Mouse (Mus musculus) midbrain, embryonic 11.5 days (tissue): ENCODE measurements around the gene Ffar3. TPM values are rescaled to one million over a fixed set of nuclear protein-coding genes. Genes with fewer than 3 reads are reported as not detected.

Experiments used
- ATAC-seq: fragments of 200-750 bp; cut with Nextera tagmentation; 2 replicates; pipeline ENCODE4 v1.8.0; 2017; ENCODE audit warnings: moderate TSS enrichment, moderate library complexity; ENCODE audit not compliant: low FRiP score
- DNase-seq: peaks from one replicate; pipeline ENCODE4 v3.0.0; 2015; ENCODE audit warnings: low spot score; ENCODE audit errors: missing footprints
- H3K27ac ChIP-seq: fragments of 300-500 bp; sonication (generic); 2 replicates; pipeline ENCODE4 v1.5.1; 2014; ENCODE audit warnings: low read depth, low read length
- H3K27me3 ChIP-seq: fragments of 300-500 bp; sonication (generic); 2 replicates; pipeline ENCODE4 v1.6.1; 2014; ENCODE audit warnings: mild to moderate bottlenecking, low read length, moderate library complexity, mixed read lengths; ENCODE audit not compliant: control insufficient read depth, insufficient read depth
- H3K36me3 ChIP-seq: fragments of 300-500 bp; sonication (generic); 2 replicates; pipeline ENCODE4 v1.6.1; 2014; ENCODE audit warnings: mild to moderate bottlenecking, low read length, moderate library complexity, mixed read lengths; ENCODE audit not compliant: control insufficient read depth, insufficient read depth
- H3K4me1 ChIP-seq: fragments of 300-500 bp; sonication (generic); 2 replicates; pipeline ENCODE4 v1.6.1; 2014; ENCODE audit warnings: low read length; ENCODE audit not compliant: control insufficient read depth, insufficient read depth
- H3K4me2 ChIP-seq: fragments of 300-500 bp; sonication (generic); 2 replicates; pipeline ENCODE4 v1.6.1; 2014; ENCODE audit warnings: mild to moderate bottlenecking, moderate library complexity
- H3K4me3 ChIP-seq: fragments of 300-500 bp; sonication (generic); 2 replicates; pipeline ENCODE4 v1.5.1; 2014; ENCODE audit warnings: low read depth, low read length
- H3K9ac ChIP-seq: fragments of 300-500 bp; sonication (generic); 2 replicates; pipeline ENCODE4 v1.6.1; 2014; ENCODE audit warnings: low read length
- H3K9me3 ChIP-seq: fragments of 300-500 bp; sonication (generic); 2 replicates; pipeline ENCODE4 v1.6.1; 2016; ENCODE audit warnings: low read length; ENCODE audit not compliant: control insufficient read depth
- WGBS: fragments of 180-500 bp; shearing (Covaris S2); extraction: QIAGEN DNeasy Blood & Tissue Kit; methylation state at CpG from one replicate; pipeline ENCODE4 v1.1.7; 2014; 5-methylcytosine and 5-hydroxymethylcytosine counted together
- polyA plus RNA-seq: library from polyadenylated mRNA; unstranded; fragments of >200 nt; fragmentation: Nextera tagmentation; extraction: Ambion mirVana; gene quantifications from 2 replicates; pipeline ENCODE4 v1.2.1, GENCODE M21; 2014

Gene Ffar3
- polyA plus RNA-seq, 1 experiment from 2014 or later, result not detected

DNA sequence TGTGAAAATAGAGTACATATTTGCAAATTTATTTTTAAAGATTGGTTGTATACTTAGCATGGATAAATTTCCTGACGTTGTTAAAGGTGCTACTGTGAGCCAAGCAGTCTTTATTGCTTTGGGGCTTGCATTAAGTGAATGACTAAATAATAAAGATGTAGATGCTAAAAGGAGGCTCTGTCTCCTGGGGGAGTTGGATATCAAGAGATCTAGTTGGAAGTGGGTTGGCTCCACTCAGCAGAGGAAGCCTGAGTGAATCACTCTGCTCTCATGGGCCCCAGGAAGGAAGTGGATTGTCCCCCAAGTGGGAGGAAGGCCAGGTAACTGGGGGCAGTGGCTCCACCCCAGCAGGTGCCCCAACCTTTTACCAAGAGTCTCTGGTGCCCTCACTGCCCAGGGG is 1.8 kb upstream of the Ffar3 start:
- H3K27ac ChIP-seq, result no peak overlapping the region
- no peaks in the 10 kb centered on the region for H3K4me1 ChIP-seq
- H3K27me3 ChIP-seq, result no peaks in the 10 kb centered on the region
- H3K36me3 ChIP-seq, result no peaks in the 10 kb centered on the region
- H3K4me3 ChIP-seq, result no peak overlapping the region
- ATAC-seq (no peak), DNase-seq (no peak)
- no peaks in the 10 kb centered on the region for H3K9me3 ChIP-seq
- 93% methylated on average over 1 of the region's 1 CpGs for WGBS
- H3K9ac ChIP-seq, result no peak overlapping the region
- H3K4me2 ChIP-seq, result no peak overlapping the region

DNA sequence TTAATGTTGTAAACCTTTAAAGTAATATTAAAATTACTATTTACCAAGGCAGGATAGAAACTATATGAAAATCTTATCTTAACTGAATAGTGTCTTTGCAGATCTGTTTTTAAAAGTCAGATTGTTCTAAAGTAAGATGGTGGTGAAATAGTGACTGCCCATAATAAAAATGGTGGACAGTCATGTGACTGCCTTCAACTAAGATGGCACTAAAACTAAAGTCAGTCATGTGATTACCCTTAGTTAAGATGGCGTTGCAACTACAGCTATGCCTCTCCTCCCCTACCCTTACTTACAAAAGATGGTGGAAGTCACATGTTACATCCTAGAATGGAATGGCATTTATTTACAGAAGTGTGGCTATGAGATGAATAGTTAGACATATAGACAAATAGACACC is 4.6 kb downstream of the Ffar3 start:
- Histone ChIP-seq H3K4me2 (no peak overlapping the region), H3K27ac (no peak overlapping the region), H3K36me3 (no peaks in the 10 kb centered on the region), H3K9me3 (no peaks in the 10 kb centered on the region), H3K9ac (no peak overlapping the region), H3K27me3 (no peaks in the 10 kb centered on the region), H3K4me3 (no peak overlapping the region), H3K4me1 (no peaks in the 10 kb centered on the region)
- DNase-seq (no peak), ATAC-seq (no peak)
- 80% methylated on average over 1 of the region's 1 CpGs for WGBS

DNA sequence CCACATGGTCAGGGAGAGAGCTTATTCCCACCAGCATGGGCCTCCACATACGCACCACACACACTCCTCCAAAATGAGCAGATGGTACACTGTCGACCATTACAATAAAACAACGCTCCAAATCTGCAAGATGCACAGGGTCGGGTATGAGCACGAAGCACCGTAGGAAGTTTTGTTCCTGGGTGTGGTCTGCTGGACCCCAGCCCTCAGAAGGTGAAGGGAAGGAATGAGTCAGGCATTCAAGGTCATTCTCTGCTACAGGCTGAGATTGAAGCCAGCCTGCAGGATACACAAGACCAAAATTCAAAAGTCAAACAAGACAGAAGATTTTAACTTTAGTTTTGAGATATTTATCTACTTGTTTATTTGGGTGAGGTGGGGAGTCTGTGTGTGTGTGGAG is 8.0 kb downstream of the Ffar3 start:
- Histone ChIP-seq H3K36me3 (no peaks in the 10 kb centered on the region), H3K27me3 (no peaks in the 10 kb centered on the region), H3K9me3 (no peaks in the 10 kb centered on the region), H3K27ac (no peak overlapping the region), H3K9ac (no peak overlapping the region), H3K4me1 (0 out of 2 replicates have a peak, but pooled peaks cover 2% of the 10 kb centered on the region), H3K4me2 (no peak overlapping the region), H3K4me3 (no peak overlapping the region)
- DNase-seq (no peak), ATAC-seq (no peak)
- WGBS, result 86% methylated on average over 6 of the region's 6 CpGs

DNA sequence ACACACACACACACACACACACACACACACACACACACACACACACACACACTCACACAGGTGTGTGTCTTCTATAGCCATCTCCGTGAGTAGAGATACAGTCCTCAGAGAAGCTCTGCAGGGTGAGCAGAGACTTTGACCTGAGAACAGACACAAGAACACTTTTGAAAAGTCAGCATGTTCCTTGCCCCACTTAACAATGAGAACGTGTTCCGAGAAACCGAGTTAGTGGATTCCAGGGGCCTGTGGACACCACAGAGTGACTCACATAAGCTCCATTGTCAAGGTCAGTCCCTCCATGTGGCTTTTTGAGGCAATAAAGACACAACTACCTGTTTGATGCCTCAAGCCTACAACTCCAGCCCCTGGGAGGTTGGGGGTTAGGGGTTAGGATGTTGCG is 8.6 kb downstream of the Ffar3 start:
- H3K9ac ChIP-seq, result no peak overlapping the region
- ATAC-seq (no peak), DNase-seq (no peak)
- no peak overlapping the region for H3K4me3 ChIP-seq
- no peak overlapping the region for H3K27ac ChIP-seq
- 86% methylated on average over 5 of the region's 5 CpGs for WGBS
- H3K36me3 ChIP-seq, result no peaks in the 10 kb centered on the region
- no peak overlapping the region for H3K4me2 ChIP-seq
- H3K9me3 ChIP-seq, result no peaks in the 10 kb centered on the region
- H3K27me3 ChIP-seq, result no peaks in the 10 kb centered on the region
- H3K4me1 ChIP-seq, result 0 out of 2 replicates have a peak, but pooled peaks cover 2% of the 10 kb centered on the region

DNA sequence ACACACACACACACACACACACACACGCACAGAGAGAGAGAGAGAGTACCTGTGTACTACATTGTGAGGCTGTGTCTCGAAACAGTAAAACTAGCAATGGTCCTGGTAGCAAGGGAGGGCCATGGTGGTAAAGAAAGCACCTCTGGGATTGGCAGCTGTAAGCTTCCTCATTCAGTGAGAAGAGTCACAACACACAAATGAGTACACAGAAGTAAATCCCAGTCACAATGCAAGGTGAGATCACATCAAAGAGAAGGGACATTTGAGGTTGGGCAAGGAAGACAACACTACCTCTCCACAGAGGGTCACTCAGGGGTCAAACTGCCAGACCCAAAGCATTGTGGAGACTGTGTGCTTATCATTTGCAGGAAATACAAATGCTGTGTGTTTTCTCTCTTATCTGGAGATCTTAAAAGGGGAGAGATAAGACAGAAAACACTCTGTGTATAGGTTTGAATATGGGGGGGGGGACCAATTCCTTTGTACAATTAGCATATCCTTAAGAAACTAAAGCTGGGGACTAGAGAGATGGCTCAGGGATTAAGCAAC is 9.4 kb downstream of the Ffar3 start:
- H3K4me3 ChIP-seq, result no peak overlapping the region
- 80% methylated on average over 2 of the region's 2 CpGs for WGBS

DNA sequence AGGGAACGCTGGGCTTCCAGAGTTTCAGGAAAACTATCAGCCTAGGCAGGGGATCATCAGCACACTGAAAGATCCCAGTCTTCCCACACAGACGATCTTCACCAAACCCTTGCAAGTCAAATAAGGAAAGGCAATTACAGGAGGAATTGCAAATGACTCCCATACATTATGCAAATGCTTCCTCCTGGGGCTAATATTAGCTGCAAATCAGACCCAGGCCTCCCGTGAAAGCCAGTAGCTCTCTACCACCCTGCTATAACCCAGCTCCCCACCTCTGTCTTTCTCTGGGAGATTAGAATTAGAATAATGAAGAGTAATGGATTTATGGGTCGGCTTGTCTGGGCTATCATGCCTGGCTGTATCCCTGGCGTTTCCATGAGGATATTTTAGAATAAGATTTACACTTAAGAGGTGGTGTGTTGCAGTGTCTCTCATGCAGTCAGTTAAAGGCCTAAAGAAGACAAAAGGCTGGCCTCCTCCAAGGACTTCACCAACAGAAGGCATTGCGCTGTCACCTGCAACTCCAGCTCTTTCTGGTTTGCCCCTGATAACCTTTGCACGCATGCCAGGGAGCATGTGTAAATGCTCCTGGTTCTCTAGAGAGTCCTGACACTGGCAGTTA is 11.2 kb downstream of the Ffar3 start:
- H3K4me3 ChIP-seq, result no peak overlapping the region
- H3K27ac ChIP-seq, result no peak overlapping the region
- no peak for DNase-seq
- 0 out of 2 replicates have a peak, but pooled peaks cover 2% of the 10 kb centered on the region for H3K4me1 ChIP-seq
- 47% methylated on average over 7 of the region's 7 CpGs for WGBS
- H3K9ac ChIP-seq, result no peak overlapping the region
- no peaks in the 10 kb centered on the region for H3K27me3 ChIP-seq
- H3K36me3 ChIP-seq, result no peaks in the 10 kb centered on the region
- no peak for ATAC-seq
- no peak overlapping the region for H3K4me2 ChIP-seq
- H3K9me3 ChIP-seq, result no peaks in the 10 kb centered on the region

More for the DNA sequence above, 9.4 kb downstream of the Ffar3 start:
- no peak overlapping the region for H3K9ac ChIP-seq
- no peaks in the 10 kb centered on the region for H3K9me3 ChIP-seq
- no peak overlapping the region for H3K4me2 ChIP-seq
- no peak for ATAC-seq
- H3K36me3 ChIP-seq, result no peaks in the 10 kb centered on the region
- no peak for DNase-seq
- no peak overlapping the region for H3K27ac ChIP-seq
- no peaks in the 10 kb centered on the region for H3K27me3 ChIP-seq
- H3K4me1 ChIP-seq, result 0 out of 2 replicates have a peak, but pooled peaks cover 2% of the 10 kb centered on the region

DNA sequence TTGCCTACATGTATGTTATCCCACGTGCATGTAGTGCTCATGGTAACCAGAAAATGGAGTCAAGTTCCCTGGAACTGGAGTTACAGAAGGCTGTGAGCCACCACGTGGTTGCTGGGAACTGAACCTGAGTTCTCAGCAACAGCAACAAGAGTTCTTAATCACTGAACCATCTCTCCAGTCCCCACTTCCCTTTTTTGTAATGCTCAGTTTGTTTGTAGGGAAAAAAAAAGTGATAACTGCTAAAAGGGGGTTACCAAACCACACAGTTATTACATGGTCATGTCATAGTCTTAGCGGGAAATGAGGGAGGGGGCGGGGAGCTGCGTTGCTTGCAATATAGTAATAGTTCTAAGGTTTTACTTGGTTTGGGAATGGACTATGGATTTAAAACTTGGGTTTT is 13.9 kb downstream of the Ffar3 start:
- H3K4me1 ChIP-seq, result 0 out of 2 replicates have a peak, but pooled peaks cover 2% of the 10 kb centered on the region
- ATAC-seq, result no peak
- no peak overlapping the region for H3K9ac ChIP-seq
- H3K4me3 ChIP-seq, result no peak overlapping the region
- no peaks in the 10 kb centered on the region for H3K9me3 ChIP-seq
- WGBS, result 81% methylated on average over 5 of the region's 5 CpGs
- H3K27me3 ChIP-seq, result no peaks in the 10 kb centered on the region
- H3K27ac ChIP-seq, result no peak overlapping the region
- no peaks in the 10 kb centered on the region for H3K36me3 ChIP-seq
- no peak for DNase-seq
- no peak overlapping the region for H3K4me2 ChIP-seq

DNA sequence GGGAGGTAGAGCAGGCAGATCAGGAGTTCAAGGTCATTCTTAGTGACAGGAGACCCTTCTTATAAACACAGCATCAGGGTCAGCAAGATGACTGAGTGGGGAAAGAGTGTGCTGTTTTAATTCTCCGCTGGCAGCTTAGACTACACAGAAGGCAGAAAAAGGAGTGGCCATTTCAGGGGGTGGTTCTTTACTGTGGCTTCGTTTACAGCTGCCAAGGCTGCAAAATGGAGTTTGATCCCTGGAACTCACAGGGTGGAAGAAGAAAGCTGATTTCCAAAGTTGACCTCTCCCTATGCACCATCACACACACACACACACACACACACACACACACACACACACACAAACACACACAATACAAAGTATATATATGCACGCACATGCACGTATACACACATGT is 14.6 kb downstream of the Ffar3 start:
- H3K36me3 ChIP-seq, result no peaks in the 10 kb centered on the region
- DNase-seq (no peak), ATAC-seq (no peak)
- no peaks in the 10 kb centered on the region for H3K27me3 ChIP-seq
- H3K9ac ChIP-seq, result no peak overlapping the region
- H3K4me3 ChIP-seq, result no peak overlapping the region
- no peaks in the 10 kb centered on the region for H3K9me3 ChIP-seq
- 0 out of 2 replicates have a peak, but pooled peaks cover 2% of the 10 kb centered on the region for H3K4me1 ChIP-seq
- H3K4me2 ChIP-seq, result no peak overlapping the region
- 83% methylated on average over 4 of the region's 4 CpGs for WGBS
- H3K27ac ChIP-seq, result no peak overlapping the region

DNA sequence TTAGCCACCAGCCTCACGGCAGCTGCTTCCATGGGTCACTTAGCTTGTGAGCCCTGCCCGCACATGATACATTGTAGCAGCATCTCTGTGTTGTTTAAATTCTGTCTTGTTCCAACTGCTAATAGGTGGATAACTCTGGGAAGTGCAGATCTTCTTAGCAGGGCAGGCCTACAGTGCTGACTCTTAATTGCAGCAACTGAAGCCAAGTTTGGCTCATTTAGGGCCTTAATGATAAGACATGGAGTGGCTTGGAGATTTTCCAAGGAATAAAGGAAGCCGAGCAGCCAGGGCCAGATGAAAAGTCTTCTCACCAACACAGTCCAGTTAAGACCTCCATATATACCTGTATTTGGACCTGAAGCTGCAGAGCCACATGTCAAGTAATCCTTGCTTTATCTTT is 15.7 kb downstream of the Ffar3 start:
- Histone ChIP-seq H3K9me3 (no peaks in the 10 kb centered on the region), H3K4me3 (no peak overlapping the region), H3K27ac (no peak overlapping the region), H3K36me3 (no peaks in the 10 kb centered on the region), H3K9ac (no peak overlapping the region), H3K27me3 (no peaks in the 10 kb centered on the region), H3K4me2 (no peak overlapping the region), H3K4me1 (0 out of 2 replicates have a peak, but pooled peaks cover 2% of the 10 kb centered on the region)
- 82% methylated on average over 3 of the region's 3 CpGs for WGBS
- ATAC-seq (no peak), DNase-seq (no peak)
